Mouse (Mus musculus) stomach, postnatal 0 days (tissue): Measurements from ENCODE around the gene Fxyd7.

ENCODE experiments used
- CTCF ChIP-seq: IDR thresholded peaks from 2 replicates; pipeline ENCODE4 v1.5.1; 2016; ENCODE audit warnings: antibody characterized with exemption, low read depth, mild to moderate bottlenecking, moderate library complexity
- EP300 ChIP-seq: optimal IDR thresholded peaks from 2 replicates; pipeline ENCODE3; 2016; ENCODE audit warnings: antibody characterized with exemption

DNA sequence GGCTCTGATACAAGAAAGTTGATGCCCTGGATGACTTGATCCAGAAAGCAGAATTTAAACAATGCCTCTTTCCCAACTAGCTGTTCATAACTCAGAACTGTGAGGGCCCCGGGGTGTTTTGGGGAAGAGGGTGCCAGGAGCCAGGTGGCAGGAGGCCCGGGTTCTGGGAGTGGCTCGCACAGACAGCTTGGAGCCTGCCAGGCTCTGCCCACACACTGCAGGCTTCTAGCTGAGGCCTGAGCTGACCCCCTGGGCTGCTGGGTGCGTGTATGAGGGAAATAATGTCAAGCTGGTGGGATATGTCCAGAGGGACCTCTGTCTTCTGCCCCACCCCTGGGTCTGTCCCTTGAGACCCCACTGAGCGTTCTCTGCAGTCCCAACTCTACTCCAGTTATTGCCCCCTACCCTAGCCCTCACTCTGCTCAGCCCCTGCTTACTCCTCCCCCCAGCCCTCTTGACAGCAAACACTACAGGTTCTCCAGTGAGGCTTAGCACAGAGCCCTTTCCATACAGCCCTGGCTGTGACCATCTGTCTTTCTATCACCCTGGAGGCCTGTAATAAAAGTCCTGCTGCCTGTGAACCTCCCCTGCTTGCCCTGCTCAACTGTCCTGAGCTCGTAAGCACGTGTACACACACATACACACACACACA is 22.9 kb upstream of the Fxyd7 start:
- no peak for TF ChIP-seq CTCF
- TF ChIP-seq EP300, result no peak
